Mouse (Mus musculus) gastrocnemius, postnatal 36 days (tissue): ENCODE measurements at regions not wholly inside any gene's neighbourhood (a gene's known extent, or its start where the extent isn't known, plus 50 kb on each side); places are given as distances from the start of the nearest gene placed in this dataset.

ENCODE experiments used
- DNase-seq, 2 experiments: peaks; one replicate each; pipeline ENCODE4 v3.0.0; 2022
- intact Hi-C: fragments of 180-260 bp; cut with DNase I; formaldehyde crosslinking; loops from one replicate; pipeline ENCODE4 v1.15.1; 2025

DNA sequence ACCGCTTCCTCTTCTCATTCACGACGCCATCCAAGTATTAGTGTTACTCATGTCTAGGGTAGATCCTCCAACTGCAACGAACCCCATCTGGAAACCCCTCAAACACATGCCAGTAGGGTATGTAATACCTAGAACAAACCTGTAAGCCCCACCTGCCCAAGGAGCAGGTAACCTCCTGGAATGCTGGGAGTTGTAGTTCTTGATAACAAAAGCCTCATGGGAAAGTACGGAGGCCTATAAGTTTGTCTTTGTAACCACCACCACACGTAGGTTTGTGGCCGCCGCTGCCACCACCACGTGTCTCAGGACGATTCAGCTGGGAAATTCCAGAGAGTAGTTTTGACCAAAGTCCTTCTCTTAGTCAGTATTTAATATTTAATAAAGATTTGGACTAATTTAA is 107.4 kb upstream of the Unc5b start:
- intact Hi-C loops = loop anchor here (10.0 kb wide), 1 partner anchor 154 kb away; no protein-coding TSS in a partner anchor
- DNase-seq = no peak

DNA sequence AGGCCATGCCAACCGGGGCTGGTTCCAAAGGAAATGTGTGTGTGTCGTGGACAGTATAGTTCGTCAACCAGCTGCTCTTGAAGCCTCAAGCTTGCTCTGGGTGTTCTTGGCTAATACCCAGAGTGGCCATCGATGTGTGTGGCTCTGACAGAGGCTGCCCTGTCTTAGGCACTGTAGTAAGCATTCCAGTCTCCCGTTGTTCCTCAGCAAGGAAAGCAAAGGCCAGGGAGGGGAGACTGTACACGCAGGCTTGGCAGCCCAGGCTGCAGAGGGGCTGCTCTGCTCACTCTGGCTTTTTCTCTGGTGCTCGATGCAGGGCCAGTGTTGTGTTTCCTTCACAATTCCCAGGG is 106.1 kb upstream of the Unc5b start:
- intact Hi-C loops = loop anchor here (10.0 kb wide), 1 partner anchor 153 kb away; no protein-coding TSS in a partner anchor
- DNase-seq = no peak

DNA sequence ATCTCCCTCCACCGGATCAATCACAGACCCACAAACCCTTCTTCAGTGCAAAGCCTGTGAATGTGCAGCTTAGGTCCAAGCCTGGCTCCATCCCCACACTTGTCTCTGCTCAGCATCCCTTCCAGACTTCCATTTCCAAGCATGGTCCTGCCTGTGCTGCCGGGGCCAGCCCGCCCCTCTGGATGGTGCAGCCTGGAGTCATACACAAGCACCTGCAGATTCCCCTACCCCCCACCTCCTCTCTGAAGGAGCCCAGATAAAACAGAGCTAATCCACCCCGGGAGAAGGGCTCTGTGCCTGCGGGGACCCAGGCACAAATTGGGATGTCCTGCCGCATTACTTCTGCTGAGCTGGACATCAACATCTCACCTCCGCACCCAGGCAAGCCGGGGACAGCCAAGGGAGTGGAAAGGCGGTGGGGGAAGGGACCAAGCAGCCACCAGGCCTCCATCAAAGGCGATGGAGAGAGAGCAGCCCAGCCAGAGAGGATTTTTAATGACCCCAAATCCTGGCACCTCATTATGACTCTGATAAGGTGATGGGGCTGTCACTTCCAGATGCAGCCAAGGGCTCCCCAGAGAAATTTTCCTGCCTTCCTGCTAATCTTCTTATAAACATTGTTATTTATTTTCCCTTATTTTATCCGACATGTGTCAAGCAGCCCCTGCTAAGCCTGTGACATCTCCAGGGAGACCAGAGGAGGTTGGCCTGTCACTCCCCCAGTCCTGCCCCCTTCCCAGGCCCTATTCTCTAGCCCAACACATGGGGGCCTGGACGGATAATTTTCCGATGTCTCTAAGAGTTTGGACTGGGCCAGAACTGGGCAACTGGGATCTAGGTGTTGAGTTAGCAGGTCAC is 105.5 kb upstream of the Unc5b start:
- intact Hi-C loops = loop anchor here (10.0 kb wide), 1 partner anchor 152 kb away; no protein-coding TSS in a partner anchor
- DNase-seq = no peak

DNA sequence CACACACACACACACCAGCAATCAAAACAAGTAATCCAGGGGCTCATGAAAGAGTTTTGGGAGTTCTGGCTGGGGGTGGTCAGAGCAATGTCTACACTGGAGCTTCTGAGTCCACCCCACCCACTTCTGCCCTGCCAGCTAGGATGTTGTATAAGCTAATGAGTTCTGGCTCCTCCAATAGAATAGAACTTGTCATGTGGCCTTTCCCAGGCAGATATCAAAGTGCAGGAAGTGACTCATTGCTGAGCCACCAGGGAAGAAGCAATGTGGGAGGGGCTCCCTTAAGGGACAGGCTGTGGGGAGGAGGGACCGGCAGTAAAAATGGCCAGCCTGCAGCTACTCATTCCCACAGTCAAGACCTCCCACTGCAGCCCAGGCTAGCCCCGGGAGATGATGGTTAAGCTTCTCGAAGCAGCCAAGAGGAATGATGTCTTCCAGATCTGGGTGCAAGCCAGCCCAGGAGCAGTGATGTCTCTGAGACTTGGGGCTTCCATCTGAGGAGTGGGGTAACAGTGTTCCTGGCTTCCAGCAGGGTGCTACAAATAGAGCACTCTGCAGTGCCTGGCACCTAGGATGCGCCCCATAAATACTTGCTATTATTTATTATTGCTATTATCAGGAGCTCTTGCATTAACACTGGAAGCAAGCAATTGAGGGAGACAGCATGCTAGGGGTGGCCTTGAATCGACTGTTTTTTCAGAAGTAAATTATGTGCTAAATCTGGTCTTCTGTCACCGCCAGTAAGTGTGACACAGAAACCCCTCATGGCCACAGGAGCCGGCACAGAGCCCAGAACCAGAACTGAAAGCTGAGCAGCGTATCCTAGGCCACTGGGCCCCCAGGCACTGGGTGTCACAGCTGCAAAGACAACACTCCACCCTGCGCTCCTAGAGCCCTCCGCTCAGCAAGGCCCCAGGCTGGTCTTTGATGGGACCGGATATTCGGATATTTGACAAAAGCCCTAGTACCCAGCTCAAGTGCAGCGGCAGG is 103.2 kb upstream of the Unc5b start:
- peak in 1 of 2 experiments; percentile 22 for DNase-seq
- intact Hi-C loops = loop anchor here (10.0 kb wide), 1 partner anchor 150 kb away; no protein-coding TSS in a partner anchor

DNA sequence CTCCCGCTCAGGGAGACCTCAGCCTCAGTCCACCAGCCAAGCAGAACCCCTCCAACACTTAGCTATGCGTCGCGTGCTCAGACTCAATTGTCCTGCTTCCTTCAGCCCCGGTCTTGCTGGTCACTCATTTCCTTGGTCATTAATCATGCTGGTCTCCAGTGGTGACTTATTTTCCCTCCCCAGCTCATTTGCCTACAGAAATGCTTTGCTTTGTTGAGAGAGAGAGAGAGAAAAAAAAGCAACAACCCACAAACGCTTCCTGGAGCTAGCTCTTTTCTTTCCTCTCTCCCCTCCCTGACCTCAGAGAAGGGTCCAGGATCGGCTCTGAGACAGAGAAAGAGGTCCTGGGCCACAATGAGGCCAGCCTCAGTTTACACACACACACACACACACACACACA is 102.5 kb upstream of the Unc5b start:
- no peak for DNase-seq
- intact Hi-C loops = loop anchor here (10.0 kb wide), 1 partner anchor 149 kb away; no protein-coding TSS in a partner anchor

DNA sequence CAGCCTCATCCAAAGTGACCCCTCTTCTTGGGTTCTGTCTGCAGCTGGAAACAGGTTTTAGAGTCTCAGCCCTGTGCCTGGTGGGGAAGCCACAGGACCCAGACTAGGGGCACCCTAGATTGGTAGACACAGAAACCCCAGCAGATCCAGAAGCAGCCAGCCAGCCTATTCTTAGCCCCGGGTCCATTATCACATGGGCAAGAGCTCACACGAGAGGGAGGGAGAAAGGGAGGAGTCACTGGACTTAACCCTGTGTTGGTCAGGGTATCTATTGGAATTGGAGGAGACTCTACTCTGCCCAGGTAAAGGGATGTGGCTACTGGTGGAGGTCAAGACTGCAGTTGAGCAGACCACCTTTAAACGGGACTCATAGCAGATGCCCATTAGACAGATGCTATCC is 101.5 kb upstream of the Unc5b start:
- intact Hi-C loops = loop anchor here (10.0 kb wide), 1 partner anchor 148 kb away; no protein-coding TSS in a partner anchor
- no peak for DNase-seq

DNA sequence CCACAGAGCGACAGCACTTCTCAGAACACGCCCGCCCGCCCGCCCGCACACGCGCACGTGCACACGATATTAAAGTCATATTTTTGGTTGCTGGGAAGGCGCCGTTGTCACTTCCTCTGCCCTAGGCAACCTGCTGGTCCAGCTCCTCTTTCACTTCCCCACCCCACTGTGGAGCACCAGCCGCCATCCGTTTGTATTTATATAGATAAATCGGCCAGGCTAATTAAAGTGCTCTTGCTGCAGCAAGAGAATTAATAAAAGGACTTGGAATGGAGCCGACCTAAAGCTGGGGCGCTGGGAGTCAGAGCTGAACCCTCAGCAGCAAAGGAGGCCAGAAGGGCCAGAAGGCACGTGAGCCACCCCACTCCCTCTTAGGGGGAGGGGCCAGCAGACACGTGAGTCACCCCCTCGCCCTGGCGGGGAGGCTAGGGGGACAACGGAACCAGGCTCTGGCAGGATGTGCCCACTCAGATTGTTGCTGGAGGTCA is 100.6 kb upstream of the Unc5b start:
- intact Hi-C loops = loop anchor here (10.0 kb wide), 1 partner anchor 147 kb away; no protein-coding TSS in a partner anchor
- no peak for DNase-seq

DNA sequence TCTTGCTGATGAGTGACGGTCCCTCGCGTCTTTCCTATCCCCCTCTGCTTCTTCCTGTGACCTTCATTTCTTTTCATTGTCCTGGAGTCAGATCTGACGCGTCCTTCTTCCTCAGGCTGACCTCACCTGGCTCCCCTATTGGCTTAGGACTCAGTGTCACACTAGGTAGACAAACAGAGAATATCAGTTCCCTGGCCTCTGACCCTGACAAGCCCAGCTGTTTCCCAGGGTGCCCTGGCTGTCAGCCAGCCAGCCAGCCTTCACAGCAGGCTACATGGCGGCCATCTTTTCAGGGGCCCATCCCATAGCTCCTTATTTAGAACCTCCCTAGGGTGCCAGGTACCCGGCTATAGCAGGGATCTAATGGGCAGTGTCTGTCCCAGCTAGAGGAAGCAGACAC is 97.3 kb upstream of the Unc5b start:
- intact Hi-C loops = no loop called here
- no peak for DNase-seq

DNA sequence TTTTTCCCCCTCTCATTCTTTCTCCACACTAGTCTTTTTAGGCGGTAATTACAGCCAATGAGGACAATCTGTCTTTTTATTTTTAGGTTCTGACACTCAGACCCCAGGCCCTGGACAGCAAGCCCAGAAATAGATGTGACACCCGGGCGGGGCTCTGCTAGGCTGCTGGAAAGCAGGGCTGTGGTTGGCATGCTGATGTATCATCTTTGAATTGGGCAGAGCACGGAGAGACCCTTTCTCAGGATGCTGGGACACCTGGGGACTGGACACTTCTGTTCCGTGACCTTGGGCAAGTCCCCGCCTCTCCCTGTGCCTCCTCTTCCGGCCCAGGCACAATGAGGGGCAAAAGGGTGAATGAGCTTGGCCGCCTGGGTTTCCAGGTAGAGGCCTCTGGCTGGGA is 96.8 kb upstream of the Unc5b start:
- DNase-seq = no peak
- intact Hi-C loops = no loop called here

DNA sequence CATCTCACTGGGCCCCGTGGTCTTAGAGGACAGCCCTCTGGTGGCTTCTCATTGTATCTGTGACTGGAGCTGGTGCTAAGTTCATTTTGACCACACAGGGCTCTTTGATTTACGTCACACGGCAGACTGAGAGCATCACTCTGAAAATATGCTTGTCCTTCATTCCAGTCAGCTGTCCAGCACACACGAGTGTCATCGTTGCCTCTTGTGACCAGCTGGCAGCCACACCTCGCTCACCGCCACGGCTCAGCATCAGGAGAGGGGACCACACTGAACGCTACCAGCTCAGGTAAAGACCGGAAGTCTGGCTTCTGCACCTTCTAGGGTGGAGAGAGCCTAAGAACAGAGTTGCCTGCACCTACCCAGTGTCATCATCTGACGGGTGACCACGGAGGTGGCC is 95.3 kb upstream of the Unc5b start:
- intact Hi-C loops = no loop called here

DNA sequence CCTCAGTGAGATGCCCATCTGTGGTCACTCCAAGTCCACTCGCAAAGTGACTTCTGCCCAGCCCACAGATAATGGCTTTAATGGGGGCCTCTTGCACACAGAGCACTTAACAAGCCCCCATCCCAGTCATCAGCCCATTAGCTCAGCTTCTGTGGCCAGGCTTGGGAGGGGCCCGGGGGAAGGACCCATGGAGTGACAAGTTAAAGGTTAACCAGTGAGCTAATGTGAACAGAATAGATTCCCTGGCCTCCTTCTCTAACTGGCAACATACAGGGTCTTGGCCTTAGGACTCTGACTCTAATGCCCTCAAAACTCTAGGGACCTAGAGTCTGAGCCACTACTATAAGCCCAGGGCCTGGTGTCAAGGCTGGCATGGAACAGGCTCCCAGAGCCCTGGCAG is 94.3 kb upstream of the Unc5b start:
- intact Hi-C loops = no loop called here
- no peak for DNase-seq

More for the DNA sequence above, 95.3 kb upstream of the Unc5b start:
- peak in 1 of 2 experiments; percentile 4 for DNase-seq

DNA sequence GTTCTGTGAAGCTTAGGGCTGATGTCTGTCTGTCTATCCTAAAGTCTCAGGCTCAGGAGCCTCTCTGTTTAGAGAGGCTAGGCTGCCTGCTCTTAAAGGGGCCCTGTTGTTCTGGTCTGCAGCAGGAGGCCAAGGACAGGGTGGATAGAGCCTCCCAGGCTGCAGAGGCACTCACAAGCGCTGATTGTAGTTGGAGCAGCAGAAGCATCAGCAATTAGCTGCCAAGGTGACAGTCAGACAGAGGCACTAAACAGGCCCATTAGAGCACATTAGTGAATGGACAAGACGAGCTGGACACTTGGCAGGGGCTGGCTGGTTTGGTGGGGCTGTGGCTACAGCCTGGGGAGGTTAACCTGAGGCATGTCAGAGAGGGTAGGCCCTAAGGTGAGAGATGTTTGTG is 93.8 kb upstream of the Unc5b start:
- no peak for DNase-seq
- intact Hi-C loops = no loop called here

DNA sequence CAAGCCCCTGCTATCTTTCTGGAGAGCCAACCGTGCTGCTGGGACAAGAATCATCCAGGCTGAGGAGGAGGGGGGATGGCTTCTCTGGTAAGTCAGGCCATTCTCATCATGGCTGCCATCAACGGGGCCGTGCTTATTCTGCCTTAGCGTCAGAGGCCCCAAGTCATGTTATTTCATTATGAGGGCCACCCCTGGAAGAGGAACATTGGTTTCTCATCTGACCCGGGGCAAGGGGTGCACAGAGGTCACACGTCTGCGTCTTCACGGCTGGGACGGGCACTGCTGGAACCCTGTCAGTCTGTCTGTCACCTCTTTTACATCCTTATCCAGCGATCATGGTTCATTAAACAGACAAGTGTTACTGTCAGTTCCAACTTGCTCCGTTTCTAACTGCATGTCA is 92.4 kb upstream of the Unc5b start:
- no peak for DNase-seq
- intact Hi-C loops = no loop called here

DNA sequence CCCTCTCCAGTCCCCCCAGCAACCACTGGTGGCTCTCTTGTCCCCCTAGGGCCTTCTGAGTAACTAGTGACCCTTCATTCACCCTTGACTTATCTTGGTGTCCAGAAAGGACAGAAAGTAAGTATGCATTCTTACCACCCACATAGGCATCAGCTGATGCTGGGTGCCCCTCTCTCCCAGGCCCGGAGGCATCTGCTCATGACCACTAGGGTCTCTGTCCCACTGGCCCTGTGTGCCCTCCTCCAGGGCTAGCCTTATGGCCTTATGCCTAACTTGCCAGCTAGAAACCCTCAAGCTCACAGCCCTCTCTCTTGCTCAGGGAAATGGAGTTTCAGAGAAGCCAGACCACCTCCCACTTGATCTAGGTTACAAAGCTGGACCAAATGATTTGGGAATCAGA is 89.2 kb upstream of the Unc5b start:
- DNase-seq = no peak
- intact Hi-C loops = no loop called here

DNA sequence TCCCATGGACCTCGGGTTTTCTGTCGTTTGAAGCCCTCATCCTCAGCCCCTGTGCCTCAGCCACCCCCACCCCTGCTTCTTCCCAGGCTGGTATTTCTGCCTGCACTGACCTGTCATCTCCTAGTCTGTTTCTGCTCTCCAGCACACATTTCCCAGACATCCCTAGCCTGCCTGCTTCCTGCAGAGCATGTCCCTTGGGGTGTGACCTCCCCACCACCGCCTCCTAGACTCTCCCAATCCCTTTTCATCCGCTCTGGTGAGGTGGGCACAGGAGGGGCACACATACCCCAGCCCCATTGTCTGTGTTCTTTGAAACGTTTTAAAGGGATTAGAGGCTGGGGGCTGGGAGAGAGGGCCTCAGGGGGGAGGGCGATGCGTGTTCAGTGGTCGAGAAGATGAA is 86.6 kb upstream of the Unc5b start:
- intact Hi-C loops = no loop called here

DNA sequence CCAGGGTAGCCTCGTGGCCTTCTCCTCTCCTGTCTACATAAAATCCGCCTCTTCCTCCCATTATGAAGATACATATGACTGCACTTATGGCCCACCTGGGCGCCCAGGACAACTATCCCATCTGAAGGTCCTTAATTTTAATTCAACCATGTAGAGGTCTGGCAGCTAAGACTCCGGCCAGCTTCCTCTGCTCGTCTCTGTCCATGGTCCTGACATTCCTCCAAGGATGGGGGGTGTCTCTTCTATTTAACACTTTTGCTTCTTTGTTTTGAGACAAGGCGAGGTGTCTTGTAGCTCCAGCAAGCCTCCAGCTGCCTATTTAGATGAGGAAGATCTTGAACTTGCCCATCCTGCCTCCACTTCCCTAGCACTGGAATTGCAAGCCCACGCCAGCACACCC is 83.0 kb upstream of the Unc5b start:
- intact Hi-C loops = no loop called here
- DNase-seq = no peak

More for the DNA sequence above, 86.6 kb upstream of the Unc5b start:
- DNase-seq = no peak

DNA sequence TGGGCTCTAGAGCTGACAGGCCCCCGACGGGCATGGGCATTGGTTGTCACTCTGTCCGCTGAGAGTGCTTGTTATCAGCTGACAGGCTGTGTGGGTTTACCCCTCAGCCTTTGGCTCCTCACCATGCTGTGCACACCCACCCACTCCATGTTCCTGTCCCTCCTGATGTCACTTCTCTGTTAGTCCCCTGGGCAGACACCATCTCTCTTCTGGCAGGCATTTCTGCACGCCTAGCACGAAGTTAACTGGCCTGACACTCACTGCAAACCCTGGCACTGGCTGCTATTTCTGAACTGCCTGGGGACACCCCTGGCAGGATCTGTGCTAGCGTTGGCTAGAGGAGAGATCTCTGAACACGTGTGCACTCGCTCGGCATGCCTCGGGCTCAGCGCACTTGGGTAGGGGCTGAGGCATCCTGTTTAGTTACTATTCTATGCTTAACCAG is 82.1 kb upstream of the Unc5b start:
- DNase-seq = no peak
- intact Hi-C loops = no loop called here

DNA sequence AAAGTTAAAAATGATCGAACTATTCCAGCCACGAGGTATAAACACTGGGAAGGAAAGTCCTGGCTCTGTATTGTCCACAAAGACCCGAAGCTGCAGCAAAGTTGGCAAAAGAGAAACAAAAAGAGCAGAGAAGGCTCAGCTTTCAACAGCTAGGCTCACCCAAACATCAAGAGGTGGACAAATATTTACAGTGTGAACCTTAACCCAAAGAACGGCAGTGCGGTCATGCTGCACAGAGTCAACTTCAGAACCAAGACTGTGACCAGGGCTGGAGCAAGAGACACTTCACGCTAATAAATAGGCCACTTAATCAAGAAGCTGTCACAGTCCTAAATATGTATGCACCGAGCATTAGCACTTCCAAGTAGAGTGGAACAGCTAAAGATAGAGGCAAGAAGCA is 73.0 kb upstream of the Unc5b start:
- intact Hi-C loops = no loop called here
- DNase-seq = no peak

DNA sequence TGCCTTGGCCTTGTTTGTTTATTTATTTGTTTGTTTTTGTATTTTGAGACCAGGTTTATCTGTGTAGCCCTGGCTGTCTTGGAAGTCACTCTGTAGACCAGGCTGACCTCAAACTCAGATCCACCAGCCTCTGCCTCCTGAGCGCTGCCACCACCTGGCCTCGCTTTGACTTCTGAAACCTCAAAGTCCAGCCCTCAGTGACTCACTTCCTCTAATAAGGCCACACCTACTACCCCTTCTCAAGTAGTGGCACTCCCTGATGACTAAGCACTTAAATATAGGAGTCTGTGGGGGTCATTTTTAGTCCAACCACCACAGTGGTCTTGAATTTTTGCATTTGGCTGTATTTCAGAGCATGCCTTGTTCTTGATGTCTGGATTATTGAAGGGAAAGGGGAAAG is 69.6 kb upstream of the Unc5b start:
- no peak for DNase-seq
- intact Hi-C loops = no loop called here

DNA sequence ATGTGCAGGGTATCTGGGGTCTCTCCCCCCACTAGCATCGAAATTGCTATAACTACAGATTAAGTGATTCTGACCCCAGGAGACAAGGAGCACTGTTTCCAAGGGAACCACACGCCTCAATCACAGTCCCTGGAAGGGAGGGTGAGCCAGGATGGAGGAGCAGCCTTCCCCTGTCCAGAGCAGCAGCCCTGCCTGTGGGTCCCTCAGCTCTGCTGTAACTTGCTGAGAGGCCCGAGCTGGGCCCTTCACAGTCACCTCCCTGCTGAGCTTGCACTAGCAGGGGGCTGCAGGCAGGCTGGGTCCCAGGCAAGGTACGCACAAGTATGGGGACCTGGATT is 62.4 kb upstream of the Unc5b start:
- intact Hi-C loops = no loop called here
- no peak for DNase-seq
